Mouse (Mus musculus): ENCODE measurements around the gene Angptl4.
"Not testable (repeated sequence)": the region's sequence is repeated elsewhere in the genome, so short reads cannot be mapped to it uniquely, and the experiment has no call there.

Angptl4 gene

DNA sequence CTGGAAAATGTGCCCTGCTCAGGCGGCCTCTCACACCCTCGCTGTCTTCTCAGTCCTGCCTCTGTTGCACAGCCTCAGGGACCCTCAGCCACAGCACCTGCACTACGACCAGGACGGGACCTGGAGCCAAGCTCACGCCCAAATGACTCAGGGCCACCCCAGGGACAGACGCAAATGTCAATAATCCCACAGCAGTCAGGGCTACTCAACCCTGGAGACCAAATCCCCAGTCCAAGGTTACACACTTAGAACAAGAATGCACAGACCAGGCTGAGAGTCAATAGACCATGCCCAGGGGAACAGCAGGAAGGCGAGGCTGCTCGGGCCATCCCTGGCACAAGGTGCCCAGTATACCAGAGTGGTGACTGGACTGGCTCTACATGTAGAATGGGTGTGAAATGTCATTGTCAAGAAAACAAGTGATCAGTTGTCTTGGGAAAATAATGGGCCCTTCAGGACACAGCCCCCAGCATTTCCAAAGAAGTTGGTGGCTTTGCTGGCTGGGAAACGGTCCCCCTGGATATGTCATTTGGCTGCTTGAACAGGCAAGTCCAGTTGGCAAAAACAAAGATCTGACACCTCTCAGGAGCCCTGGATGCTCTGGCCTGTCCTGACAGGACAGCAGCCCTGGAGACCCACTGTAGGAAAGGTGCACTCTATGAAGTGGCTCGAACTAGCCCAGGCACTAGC is 26.1 kb downstream of the Angptl4 start:
- no peak for DNase-seq (ENCODE audit: low spot score)

DNA sequence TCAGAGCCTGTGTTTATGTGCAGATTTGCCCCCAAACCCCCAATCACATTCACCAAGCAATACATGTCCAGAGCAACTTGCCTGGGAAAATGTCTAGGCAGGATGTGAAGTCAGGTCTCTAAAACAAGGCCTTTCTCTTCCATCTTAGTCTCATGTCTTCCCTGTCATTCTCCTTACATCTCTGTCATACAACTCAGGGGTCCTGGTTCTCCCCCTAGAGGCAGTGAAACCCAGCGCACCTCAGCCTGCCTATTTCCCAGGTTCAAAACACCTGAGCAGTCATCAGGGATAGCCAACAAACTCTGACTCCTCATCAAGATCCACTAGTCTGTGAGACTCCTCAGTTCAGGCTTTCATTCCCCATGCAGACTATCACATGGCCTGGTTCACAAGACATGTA is 27.0 kb downstream of the Angptl4 start:
- no peak for DNase-seq (ENCODE audit: low spot score)

DNA sequence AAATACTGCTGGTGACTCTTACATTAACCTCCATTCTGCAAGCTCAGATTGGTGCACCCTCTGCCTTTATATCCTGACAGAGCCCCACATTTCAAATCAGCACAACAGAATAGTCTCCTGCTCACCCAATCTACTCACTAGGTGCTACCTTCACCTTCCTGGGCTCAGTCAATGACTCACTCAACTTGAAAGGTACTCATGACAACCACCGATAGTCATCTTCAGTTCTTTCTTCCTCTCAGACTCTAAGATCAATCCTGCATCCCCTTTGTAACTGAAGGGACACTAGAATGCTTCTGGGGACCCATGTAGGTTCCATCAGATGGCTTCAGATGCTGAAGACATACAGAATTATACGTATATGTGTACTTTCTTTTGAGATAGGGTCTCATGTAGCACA is 29.3 kb downstream of the Angptl4 start:
- DNase-seq (ENCODE audit: low spot score): no peak

DNA sequence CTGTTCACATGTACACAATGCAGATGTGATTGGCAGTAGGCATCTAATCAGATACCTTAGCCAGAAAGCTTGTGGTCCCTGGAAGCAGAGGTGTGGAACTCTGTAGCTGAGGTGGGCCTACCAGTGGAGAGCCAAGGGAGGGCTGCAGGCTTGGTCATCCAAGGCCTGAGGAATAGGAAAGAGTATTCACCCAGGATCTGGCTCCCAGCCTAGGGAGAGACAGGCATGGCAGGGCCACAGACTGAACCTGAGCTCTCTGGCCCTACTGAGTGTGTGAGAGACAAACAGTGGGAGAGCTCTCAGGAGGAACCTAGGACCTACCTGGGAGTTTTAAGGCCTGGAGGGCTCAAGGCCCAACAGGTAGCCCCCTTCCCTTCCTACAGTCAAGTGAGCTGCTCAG is 30.4 kb downstream of the Angptl4 start:
- DNase-seq (ENCODE audit: low spot score): no peak

DNA sequence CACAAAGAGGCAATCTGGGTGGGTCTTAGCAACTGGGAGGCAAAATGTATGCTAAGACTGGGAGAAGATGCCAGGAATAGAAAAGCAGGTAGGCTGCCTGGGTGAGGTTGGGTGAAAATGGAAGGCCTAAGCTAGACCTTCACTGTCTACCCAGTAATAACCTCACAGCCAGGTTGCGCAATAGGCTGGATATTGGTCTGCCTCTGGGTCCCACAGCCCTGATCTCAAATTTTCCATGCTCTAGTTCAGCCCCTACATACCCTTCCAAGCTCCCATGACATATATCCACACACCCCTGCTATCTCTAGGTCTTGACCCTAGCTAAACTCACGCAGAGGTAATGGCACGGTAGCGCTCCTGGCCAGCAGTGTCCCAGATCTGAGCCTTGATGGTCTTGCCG is 32.2 kb downstream of the Angptl4 start:
- DNase-seq (ENCODE audit: low spot score): no peak

DNA sequence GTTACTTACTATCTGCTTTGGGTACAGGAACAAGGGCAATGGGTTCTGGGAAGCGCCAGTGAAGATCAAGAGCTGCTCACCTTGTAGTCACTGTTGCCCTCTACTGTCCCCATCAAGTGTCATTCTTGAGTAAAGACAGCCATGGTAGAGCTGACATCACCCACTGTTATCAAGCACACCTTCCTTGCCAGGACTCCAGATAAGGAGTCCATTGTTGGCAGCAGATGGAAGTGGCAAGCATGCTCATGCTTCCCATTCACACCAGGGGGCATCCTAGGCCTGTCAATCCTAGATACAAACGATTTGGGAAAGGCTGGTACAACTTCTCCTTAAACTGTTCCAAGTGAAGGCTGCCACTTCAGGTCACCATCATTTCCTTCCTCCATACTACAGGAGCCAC is 35.6 kb downstream of the Angptl4 start:
- DNase-seq (ENCODE audit: low spot score): peak; percentile 44

DNA sequence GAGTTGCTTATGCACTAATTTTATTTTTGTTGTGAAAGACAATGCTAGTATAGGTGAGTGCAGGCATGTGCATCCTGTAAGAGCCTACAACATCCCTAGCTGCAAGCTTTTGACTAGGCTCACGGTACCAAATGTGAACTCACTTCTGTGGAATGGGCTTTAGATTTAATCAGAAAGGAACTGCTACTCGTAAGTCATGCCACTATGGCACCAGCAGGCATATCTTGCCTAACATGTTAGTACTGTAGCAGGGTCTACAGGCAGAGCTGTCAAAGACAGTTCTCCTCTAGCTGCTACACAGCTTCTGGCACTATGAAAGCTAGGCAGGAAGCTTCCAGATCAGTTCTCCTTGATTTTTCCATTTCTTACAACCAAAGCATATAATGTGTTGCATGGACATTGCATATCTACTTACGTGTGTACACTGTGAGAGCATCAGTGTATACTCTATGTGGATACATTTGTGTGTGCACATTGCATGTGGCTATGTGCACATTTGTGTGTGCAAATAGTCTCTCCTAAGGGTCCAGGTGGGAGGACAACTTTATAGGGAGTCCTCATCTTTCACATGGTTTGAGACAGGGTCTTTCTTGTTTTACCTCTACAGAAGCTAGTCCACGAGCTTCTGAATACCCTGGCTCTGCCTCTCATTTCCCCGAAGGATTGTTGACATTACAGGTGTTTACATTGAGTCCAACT is 36.8 kb downstream of the Angptl4 start:
- DNase-seq (ENCODE audit: low spot score): no peak

DNA sequence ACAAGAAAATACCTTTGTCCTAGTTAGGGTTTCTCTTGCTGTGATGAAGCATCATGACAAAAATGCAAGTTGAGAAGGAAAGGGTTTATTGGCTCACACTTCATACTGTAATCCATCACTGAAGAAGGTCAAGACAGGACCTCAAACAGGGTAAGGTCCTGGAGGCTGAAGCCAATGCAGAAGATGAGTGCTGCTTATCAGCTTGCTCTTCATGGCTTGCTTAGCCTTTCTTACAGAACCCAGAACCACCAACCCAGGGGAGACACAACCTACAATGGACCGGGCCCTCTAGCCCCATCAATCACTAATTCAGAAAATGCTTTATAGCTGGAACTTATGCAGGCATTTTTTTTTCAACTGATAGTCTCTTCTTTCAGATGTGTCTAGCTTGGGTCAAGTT is 39.2 kb downstream of the Angptl4 start:
- no peak for DNase-seq (ENCODE audit: low spot score)

DNA sequence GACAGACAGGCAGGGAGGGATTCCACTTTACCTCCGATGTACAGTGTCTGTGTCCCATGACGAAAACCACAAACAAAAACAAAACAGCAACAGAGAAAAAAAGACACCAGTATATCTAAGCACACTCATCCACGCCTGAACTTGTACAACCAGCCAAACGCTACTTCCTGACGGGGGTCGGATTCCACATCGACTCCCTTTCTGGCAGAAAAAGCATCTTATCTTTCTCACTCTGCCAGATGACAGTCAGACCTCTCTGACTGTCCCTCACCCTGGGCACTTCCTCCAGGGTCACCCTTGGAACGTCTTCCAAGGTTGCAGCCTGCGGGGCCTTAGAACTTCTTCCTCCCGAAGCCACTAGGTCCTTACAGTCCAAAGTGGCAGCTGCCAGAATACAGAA is 48.1 kb downstream of the Angptl4 start:
- DNase-seq (ENCODE audit: low spot score): not testable (repeated sequence)

DNA sequence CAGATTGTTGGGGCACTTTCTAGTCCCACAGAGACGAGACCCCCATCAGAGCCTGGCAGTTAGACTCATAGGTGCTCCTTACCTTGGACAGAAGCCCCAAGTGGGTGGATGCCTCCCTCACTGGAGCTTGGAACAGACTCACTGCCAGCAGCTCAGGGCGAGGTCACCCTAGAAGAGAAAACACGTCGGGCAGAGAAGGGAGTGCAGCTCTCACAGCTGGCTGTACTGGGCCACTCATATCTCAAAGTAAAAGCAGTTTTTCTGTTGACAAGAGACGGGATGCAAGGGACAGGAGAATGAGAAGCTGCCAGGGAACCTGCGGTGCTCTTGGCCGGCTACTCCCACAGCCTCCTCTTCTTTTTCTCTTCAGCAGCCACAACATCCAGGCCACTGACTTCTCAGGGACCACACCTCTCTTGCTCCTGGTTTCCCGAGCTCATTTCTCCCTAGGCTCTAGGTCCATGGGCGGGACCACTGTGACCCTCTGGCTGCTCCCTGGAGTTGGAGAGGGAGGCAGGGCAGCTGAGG is 49.0 kb downstream of the Angptl4 start:
- DNase-seq (ENCODE audit: low spot score): not testable (repeated sequence)

DNA sequence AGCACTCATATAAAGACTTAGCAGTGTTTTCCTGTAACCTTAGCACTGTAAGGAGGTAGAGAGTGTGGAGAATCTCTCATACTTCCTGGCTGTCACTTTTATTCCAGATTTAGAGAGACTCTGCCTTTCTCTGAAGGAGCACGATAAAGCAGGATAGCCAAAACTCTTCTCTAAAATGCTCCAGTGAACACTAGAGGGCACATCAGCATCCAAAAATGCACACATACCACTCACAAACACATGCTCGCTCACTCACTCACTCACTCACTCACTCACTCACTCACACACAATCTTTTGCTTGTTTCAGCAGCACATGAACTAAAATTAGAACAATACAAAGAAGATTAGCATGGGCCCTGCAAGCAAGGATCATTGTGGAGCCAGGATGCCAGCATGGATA is 52.4 kb downstream of the Angptl4 start:
- DNase-seq (ENCODE audit: low spot score): peak; percentile 20

DNA sequence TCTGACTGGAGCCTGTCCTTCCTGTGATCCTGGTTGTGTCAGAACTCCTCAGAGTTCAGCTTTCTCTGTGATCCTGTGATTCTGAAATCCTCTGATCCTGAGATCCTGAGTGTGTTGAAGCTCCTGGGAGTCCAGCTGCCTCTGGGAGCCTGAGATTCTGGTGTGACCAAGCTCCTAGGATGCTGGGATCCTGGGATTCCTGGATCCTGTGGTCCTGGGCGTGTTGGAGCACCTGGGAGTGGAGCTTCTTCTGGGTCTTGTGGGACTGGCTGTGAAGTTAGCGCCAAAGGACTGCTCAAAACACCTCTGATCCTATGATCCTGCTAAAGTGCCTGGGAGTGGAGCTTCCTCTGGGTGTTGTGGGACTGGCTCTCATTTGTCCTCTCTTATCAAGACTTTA is 53.2 kb downstream of the Angptl4 start:
- DNase-seq (ENCODE audit: low spot score): no peak

Measured in lung, postnatal 25 days (tissue).